Mouse (Mus musculus): ENCODE data around the gene Epop.

Epop gene

DNA sequence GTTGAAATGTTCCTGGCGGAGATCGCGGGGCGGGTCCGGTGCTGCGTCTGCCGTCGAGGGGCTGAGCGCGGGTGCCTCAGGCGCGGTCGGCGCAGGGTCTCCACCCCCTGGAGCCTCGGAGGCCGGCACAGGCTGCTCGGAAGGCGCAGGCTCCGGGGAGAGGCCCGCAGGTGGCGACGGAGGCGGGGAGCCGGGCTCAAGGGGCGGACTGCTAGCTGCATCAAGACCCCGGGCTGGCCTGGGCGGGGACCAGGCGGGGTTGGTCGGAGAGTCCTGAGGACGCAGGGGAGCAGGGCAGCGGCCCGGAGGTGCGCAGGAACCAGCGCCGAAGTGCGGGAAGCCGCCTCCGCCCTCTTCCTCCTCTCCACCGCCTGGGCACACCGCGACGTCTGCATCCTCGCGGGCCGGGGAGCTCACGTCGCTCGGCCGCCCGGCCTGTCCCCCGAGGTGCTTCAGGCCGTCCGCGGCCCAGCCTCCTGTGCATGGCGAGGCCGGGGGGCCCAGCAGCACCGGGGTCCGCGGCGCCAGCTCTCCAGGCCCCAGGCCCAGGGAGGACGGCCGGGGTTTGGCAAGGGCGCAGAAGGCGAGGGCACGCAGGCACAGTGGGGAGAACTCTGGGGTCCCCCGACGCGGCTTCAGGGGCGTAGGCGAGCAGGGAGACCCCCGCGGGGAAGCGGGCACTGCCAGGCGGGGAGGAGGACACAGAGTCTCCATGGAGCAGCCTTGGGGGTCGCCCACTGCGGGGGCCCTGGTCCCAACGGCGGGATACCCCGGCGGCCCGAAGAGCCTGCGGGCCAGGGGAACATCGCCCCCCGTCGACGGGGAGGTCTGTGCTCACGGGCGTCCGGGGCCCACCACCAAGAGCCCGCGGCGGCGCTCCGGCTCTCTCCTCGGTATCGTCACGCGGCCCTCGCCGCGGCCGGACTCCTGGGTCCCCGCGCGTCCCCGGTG, 659 bp downstream of the Epop start:
- DNase-seq (ENCODE audit: low read depth, low spot score) = no peak

DNA sequence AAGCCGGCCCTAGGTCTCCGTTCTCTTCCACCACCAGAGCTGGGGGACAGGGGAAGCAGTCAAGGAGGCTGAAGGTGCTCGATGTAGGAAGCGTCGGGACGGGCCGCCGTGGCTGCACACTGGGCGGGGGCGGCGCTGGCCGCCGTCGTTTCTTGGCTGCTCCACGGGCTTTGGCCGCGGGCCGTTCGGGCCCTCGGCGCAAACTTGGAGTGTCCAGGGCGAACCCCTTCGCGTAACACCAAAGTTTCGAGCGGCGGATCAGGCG, 1.3 kb downstream of the Epop start:
- DNase-seq (ENCODE audit: low read depth, low spot score) = no peak

DNA sequence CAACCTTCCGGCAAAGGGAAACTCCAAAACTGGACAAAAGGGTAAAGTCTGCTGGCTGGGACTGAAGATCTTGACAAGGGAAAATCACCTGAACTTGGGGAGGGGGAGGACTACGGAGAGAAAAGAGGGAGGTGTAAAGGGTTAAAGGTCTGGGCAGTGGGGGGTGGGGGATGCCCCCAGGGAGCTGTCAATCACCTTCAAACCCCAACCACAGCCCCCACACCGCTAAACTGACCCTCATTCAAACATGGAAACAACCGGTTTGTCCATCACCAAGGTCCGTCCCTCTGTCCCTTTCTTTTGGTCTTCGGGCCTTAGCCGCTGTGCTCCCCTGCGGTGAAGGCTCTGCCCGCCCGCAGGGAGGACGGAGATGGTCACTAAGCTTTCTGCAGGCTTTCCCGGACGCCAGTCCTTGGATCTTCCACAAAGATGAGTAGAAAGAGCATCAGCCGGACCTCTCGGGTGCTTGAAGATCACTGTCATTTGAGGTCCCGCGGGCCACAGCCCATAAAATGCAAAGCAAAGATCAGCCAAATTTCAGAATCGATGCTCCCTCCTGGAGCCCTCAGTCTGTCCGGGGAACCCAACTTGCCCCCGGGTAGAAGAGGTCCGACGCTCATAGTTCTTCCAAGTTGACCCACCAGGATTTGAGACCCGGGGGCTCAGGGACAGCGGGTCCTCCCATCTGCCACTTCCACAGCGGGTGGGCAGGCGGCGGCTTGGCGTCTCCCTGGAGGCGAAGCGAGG, 1.8 kb downstream of the Epop start:
- no peak for DNase-seq (ENCODE audit: low read depth, low spot score)

DNA sequence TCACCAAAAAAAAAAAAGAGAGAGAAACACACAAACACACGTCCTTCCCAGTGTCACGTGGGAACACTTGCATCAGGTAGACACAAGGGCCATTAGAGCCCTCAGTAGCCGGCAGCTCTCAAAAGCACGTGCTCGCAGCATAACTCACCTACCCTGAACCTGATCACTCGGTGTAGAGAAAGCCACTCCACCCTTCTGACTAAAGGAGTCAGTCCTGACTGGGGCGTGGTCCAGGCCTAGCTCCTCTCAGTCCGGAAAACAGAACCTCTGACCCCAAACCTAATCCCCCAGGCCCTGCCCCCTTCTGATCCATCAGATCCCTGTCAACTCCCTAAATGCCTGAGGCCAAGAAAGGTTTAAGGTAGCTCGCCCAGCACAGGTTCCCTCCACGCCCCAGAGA, 2.7 kb downstream of the Epop start:
- DNase-seq (ENCODE audit: low read depth, low spot score) = no peak

DNA sequence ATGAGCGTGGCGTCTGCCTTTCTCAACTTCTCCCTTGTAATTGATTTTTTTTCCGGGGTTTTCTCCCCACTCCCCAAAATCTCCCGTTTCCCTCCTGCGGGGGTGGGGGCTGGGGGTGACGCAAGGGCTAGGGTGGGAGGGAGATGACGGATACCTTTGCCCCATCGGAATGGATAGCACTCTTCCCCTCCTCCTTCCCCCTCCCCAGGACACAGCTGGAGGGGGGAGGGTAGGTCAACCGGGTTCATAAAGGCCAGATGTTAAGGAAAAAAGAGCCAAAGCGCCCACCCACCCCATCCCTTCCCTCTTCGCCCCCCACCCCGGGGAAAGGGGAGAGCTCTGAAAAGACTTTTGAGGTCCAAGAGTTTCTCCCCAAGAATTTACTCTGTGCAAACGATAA, 3.1 kb downstream of the Epop start:
- DNase-seq (ENCODE audit: low read depth, low spot score) = no peak

DNA sequence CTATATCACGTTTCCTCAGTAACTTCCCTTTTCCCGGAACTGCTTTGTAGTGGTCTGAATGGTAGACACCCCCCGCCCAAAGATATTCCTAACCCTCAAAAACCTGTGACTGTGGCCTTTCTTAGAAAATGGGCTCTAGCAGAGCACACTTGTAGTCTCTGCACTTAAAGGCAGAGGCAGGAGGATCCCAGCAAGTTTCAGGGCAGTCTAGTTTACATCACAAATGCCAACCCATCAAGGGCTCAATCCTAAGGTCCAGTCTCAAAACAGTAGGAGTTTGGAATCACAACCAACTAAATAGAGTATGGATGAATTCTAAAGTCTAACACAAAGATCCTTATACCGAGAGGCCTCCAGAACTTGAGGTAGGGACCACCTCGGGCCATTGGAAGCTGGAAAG, 4.0 kb downstream of the Epop start:
- DNase-seq (ENCODE audit: low read depth, low spot score) = no peak

DNA sequence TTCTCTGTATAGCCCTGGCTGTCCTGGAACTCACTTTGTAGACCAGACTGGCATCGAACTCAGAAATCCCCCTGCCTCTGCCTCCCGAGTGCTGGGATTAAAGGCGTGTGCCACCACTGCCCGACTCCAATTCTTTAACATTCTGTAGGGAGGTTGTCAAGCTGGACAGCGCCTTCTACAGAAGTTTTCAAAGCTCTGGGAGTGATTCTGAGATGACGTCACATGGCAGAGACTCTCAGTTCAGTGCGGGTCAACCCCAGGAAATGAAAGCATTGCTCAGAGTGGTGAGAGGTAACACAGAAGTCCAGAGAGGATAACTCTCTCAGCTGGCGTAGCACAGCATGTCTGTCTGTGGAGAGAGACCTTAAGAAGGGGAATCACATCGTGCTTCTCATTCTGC, 6.3 kb downstream of the Epop start:
- DNase-seq (ENCODE audit: low read depth, low spot score) = no peak

DNA sequence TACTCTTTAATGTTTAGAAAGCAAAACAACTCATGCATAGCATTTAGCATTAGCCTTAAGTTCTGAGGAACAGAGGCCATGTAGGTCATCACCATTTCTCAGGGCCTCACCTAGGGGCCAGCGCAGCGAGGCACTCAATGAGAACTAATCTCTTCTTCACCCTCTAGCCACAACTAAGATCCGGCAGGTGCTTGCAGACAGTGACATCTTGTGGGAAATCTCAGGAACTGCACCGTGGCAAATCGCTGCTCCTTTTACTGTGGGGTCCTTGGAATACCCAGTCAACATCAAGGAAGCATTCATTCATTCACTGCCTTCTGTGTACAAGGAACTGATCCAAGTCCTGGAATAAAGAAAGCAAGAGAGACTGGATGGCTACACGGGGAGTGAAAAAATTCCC, 7.1 kb downstream of the Epop start:
- DNase-seq (ENCODE audit: low read depth, low spot score) = peak; percentile 54

DNA sequence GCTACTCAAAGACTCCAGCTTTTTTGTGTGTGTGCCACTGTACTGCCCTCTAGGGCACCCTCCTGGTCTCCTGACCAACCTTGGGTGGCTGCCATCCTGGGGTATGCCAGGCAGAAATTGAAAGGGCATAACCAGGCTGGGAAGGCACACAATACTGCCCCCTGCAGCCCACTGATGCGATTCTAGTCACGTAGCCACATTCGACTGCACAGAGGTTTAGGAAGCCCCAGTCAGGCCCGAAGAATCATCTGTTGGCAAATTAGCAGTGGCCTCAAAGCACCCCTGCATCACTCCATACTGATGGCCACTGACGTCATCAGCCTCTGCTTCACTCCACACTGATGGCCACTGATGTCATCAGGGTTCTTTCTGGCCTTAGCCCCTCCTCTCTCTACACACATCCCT, 10.1 kb downstream of the Epop start:
- DNase-seq (ENCODE audit: low read depth, low spot score) = no peak

DNA sequence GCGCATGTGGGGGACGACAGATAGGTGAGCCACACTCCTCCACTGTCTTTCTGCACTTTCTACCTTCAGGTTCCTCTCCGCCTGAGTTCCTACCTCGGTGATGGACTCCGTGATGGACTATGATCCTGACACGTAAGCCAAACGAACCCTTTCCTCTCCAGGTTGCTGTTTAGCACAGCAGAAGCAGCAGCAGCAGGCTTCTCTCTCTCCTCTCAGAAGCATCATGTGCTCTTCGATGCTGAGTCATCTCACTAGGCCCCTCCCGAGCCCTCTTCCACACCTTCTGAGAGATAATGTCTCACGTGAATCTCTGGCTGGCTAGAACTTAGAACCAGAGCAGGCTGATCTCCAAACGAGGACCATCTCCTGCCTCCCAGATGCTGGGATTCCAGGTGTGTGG, 11.1 kb downstream of the Epop start:
- DNase-seq (ENCODE audit: low read depth, low spot score) = no peak

DNA sequence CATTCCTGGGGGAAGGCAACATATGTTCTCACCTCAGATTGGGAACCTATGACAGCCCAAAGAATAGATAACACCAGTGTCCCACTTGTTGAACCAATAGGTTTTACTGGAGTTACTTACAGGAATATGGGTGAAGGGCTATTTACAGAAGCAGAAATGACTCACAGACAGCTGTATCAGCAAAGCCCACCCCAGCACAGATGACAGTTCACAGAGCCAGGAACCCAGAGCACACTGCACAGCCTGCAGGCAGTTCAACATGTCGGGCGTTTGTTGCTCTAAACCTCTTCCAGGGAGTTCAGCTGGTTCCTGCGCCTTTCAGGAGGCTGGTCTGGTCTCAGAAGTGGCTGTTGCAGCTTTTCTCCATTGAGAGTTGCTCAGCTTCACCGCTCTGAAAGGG, 14.2 kb downstream of the Epop start:
- no peak for DNase-seq (ENCODE audit: low read depth, low spot score)

DNA sequence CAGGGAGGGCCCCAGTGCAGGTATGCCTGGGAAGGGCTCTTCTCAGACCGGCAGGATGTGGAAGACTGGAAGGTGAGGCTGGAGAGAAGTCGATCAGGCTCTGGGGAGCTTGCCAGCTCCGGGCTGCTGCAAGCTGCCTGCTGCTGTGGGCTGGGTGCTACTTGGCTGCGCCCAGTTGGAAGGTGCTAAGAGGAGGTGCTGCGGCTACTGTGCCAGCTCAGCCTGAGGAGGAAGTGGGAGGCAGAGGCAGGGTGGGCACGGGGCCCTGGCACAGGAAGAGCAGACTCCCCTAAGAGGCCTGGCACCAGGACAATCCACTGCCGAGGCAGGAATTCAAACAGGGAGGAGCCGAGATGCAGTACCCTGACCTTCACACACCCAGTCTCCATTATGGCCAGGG, 18.4 kb downstream of the Epop start:
- no peak for DNase-seq (ENCODE audit: low read depth, low spot score)

DNA sequence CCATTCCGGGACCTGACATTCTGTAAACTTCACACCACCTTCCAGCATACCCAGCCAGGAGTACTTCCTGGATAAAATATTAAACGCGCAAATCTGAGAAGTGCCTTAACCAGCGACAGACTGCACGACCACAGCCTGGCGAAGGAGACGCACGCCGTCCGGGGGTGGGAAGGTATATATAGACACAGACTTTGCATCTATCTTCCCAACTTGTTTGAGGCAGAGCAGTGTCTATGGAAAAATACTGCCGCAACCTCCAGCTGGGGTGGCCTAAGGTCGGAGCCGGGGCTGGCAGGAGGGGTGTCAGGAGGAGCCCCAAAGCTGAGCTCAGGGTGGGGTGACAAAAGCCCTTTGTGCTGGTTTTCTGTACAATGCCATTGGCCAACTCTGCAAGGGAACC, 19.8 kb downstream of the Epop start:
- no peak for DNase-seq (ENCODE audit: low read depth, low spot score)

DNA sequence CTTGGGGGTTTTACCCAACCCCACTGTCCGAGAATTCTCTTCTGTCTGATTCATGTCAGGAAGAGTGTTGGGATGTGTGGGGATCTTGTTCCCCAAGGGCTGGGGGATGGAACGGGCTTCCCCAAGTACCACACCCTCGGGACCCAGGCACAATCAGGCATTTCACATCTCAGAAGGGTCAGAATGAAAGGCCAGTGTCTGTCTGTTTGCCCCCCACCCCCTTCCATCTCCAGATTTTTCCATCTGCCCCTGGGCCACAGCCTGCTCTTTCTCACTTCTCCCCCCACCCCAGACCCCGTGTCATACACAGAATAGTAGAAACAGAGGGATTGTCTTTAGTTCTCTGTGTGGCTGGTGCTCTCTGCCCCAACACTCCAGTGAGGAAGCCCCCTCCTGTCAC, 20.6 kb downstream of the Epop start:
- no peak for DNase-seq (ENCODE audit: low read depth, low spot score)

DNA sequence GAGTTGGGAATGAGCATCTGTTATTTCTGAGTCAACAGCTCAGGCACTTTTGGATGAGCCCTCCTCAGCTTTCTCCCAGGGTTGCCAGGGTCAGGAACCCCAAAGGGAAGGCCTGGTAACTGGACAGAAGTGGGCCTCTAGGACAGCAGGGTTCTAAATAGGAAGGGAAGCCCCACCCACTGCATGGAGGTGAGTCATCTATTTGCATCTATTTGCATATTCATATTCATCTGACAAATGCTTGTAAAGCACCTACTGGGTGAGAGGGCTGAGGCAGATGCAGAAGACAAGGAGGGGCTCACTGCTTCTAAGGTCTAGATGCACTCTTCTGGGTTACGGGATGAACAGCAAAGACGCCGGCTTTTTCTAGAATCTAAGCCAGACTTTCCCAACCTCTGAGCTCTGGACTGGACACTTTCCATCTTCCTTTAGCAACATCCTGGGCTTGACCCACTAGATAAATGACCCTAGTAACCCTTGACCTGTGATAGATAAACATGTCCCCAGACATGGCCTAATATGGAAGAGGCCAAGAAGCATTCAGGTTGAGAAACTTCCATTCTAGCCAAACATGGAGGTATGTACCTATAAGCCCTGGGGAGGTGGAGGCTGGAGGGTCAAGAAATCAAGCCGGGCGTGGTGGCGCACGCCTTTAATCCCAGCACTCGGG, 22.3 kb downstream of the Epop start:
- DNase-seq (ENCODE audit: low read depth, low spot score) = no peak

DNA sequence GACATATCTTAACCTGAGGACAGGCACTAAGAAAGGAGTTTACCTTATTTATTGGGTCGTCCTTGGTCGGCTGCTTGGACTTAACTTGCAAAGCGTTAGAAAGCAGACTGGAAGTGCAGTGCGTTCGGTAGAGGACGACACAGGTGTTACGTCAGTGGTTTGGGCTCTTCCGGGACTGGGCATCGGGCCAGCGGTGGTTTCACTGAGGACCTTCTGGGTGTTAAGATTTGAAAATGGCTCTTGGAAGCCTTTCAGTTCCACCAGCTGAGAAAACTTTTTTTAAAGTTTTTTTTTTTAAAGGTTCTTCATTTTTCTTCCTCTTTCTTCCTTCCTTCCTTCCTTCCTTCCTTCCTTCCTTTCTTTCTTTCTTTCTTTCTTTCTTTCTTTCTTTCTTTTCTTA, 25.6 kb downstream of the Epop start:
- DNase-seq (ENCODE audit: low read depth, low spot score) = no peak

DNA sequence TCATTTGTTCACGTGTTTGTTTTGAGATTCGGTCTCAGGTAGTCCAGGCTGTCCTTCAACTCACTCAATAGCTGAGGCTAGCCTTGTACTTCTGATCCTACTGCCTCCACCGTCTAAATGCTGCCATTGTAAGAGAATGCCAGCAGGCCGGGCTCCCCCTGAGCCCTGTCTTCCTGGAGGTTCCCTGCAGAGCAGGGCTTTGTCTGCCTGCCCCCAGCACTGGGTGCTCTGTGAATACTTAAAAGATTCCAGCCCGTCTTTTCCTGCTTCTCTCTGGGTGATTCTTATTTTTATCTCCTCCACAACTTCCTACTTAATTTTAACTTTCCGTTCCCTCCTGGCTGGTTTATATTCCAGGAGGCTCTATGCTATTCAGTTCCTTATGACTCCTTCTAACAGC, 27.3 kb downstream of the Epop start:
- no peak for DNase-seq (ENCODE audit: low read depth, low spot score)

DNA sequence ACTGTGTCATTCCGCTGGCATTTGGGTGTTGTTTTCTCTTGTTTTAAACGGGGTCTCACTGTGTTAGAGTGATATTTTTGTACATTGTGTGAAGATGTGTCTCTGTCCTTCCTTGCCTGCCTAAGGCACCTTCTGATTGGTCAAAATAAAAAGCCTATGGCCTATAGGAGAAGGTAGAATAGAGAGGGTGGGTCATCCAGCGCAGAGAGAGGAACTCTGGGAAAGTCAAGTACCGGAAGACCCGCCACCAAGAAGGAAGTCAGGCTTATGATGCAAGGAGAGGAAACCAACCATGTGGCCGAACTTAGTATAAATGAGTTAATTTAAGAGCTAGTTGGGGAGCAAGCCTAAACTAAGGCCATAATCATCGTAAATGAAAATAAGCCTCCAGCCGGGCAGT, 30.4 kb downstream of the Epop start:
- DNase-seq (ENCODE audit: low read depth, low spot score) = no peak

DNA sequence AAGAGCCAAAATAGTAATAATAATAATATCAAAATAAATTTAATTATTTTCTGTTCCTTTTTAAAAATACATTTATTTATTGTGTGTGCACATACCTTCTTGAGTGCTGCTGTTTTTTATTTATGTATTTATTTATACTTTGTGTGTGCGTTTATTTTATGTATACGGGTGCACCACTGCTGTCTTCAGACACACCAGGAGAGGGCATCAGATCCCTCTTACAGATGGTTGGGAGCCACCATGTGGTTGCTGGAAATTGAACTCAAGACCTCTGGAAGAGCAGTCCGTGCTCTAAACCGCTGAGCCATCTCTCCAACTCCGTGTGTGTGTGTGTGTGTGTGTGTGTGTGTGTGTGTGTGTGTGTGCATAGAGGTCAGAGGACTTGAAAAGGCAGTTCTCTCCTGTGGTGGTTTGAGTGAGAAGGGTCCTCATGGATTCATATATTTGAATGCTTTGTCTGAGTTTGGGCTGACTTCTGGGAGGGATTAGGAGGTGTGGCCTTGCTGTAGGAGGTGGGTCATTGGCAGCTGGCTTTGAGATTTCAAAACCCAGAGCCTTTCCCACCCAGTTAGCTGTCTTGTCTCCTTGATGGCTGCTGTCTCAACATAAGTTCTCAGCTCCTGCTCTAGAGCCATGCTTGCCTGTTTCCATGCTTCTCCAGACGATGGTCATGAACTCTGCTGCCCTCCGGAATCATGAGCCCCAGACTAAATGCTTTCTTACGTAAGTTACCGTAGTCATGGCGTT, 31.4 kb downstream of the Epop start:
- DNase-seq (ENCODE audit: low read depth, low spot score) = no peak

DNA sequence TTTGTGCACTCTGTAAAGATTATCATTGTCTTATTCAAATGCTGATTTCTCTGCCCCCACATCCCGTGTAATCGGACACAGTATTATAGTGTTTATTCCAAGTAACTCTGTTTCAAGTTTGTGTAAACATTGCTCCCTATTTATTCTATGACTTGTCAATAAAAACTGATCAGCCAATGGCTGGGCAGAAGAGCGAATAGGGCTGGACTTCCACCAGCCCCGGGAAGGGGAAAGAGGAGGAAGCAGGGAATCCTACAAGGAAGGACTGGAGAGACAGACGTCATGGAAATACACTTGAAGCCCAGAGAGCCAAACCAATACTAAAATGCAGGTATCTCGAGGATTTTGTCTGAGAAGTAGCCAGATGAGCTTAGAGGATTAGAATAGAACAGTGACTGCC, 35.4 kb downstream of the Epop start:
- no peak for DNase-seq (ENCODE audit: low read depth, low spot score)

DNA sequence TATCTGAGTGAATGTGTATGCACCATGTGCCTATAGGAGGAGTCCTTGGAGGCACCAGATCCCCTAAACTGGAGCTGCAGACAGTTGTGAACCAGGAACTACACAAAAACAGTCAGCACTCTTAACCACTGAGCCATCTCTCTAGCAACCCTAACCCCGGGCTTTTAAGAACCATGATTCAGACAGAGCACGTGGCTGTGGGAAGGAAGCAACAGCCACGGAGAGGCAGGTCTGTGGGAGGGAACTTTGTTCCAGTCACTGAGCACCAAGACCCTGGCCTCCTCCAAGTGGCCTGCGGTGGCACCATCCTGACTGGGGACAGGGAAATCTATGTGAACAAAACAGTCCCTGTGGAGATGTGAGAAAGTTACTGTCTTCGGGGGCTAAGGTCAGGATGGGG, 37.6 kb downstream of the Epop start:
- no peak for DNase-seq (ENCODE audit: low read depth, low spot score)
